Mouse (Mus musculus) lung, adult 2 months (tissue): ENCODE measurements at regions not wholly inside any gene's neighbourhood (a gene's known extent, or its start where the extent isn't known, plus 50 kb on each side); places are given as distances from the start of the nearest gene placed in this dataset.

Experiments
- DNase-seq: peaks from one replicate; pipeline ENCODE4 v3.0.0; 2022
- H3K4me1 ChIP-seq: fragments of 200-500 bp; 2 replicates; pipeline ENCODE4 v1.6.1; 2011; ENCODE audit warnings: low read length; ENCODE audit not compliant: control insufficient read depth, insufficient read depth
- H3K4me3 ChIP-seq: fragments of 200-500 bp; replicated peaks from 2 replicates; pipeline ENCODE3; 2011; ENCODE audit warnings: low read depth, mild to moderate bottlenecking, control low read depth, low read length; ENCODE audit errors: extremely low read depth
- CTCF ChIP-seq: fragments of 200-500 bp; IDR thresholded peaks from 2 replicates; pipeline ENCODE4 v1.5.1; 2011; ENCODE audit warnings: mild to moderate bottlenecking, low read length, control low read depth; ENCODE audit not compliant: insufficient read depth
- POLR2A ChIP-seq: fragments of 200-500 bp; IDR thresholded peaks from 2 replicates; pipeline ENCODE4 v1.6.1; 2011; ENCODE audit warnings: low read depth, mild to moderate bottlenecking, control low read depth, low read length, borderline replicate concordance; ENCODE audit errors: extremely low read depth
- WGBS: fragments of 180-500 bp; shearing (Covaris S2); methylation state at CpG from one replicate; pipeline ENCODE4 v1.1.7; 2018; 5-methylcytosine and 5-hydroxymethylcytosine counted together

GRCm38 (mm10) chr2:108690091-108690490 is 590.4 kb upstream of the Kif18a start:
- 52% methylated on average over 4 of the region's 4 CpGs for WGBS
- no peaks in the 10 kb centered on the region for H3K4me1 ChIP-seq
- H3K4me3 ChIP-seq, result no peak overlapping the region
- no peak for TF ChIP-seq POLR2A
- TF ChIP-seq CTCF, result 0 out of 2 replicates have a peak, but pooled peaks have one; percentile 9
- DNase-seq, result peak; percentile 5

- WGBS, result 31% methylated on average over 10 of the region's 10 CpGs
- DNase-seq, result no peak
- no peaks in the 10 kb centered on the region for H3K4me1 ChIP-seq
- no peak for TF ChIP-seq POLR2A
- TF ChIP-seq CTCF, result no peak
- no peak overlapping the region for H3K4me3 ChIP-seq
These were observed 589.2 kb upstream of the Kif18a start for GRCm38 (mm10) chr2:108691156-108692007.

- DNase-seq, result no peak
- Histone ChIP-seq H3K4me1 (no peaks in the 10 kb centered on the region), H3K4me3 (no peak overlapping the region)
- no peak for TF ChIP-seq POLR2A
- TF ChIP-seq CTCF, result no peak
- whole genome bisulfite sequencing, result 65% methylated on average over 7 of the region's 7 CpGs
These were observed 579.2 kb upstream of the Kif18a start for GRCm38 (mm10) chr2:108701308-108701707.

- no peak for DNase-seq
- 83% methylated on average over 5 of the region's 5 CpGs for WGBS
- Histone ChIP-seq H3K4me1 (no peaks in the 10 kb centered on the region), H3K4me3 (no peak overlapping the region)
- no peak for TF ChIP-seq POLR2A
- no peak for TF ChIP-seq CTCF
These were observed 572.4 kb upstream of the Kif18a start for GRCm38 (mm10) chr2:108707856-108708855.

- Histone ChIP-seq H3K4me1 (no peaks in the 10 kb centered on the region), H3K4me3 (no peak overlapping the region)
- TF ChIP-seq CTCF (no peak), POLR2A (no peak)
- WGBS, result 71% methylated on average over 3 of the region's 3 CpGs
- no peak for DNase-seq
These were observed 538.5 kb upstream of the Kif18a start for GRCm38 (mm10) chr2:108742079-108742478.

- TF ChIP-seq CTCF (no peak), POLR2A (no peak)
- H3K4me1 ChIP-seq, result no peaks in the 10 kb centered on the region
- WGBS, result 32% methylated on average over 2 of the region's 2 CpGs
- no peak overlapping the region for H3K4me3 ChIP-seq
- no peak for DNase-seq
These were observed 537.0 kb upstream of the Kif18a start for GRCm38 (mm10) chr2:108743511-108743910.

GRCm38 (mm10) chr2:108744797-108745196 is 535.7 kb upstream of the Kif18a start:
- DNase-seq, result no peak
- 71% methylated on average over 2 of the region's 2 CpGs for WGBS
- no peak for TF ChIP-seq CTCF
- no peak for TF ChIP-seq POLR2A

GRCm38 (mm10) chr2:108753494-108754225 is 526.9 kb upstream of the Kif18a start:
- WGBS, result 51% methylated on average over 3 of the region's 3 CpGs
- Histone ChIP-seq H3K4me3 (no peak overlapping the region), H3K4me1 (no peaks in the 10 kb centered on the region)
- DNase-seq, result no peak
- TF ChIP-seq POLR2A (no peak), CTCF (no peak)

More at GRCm38 (mm10) chr2:108744797-108745196, 535.7 kb upstream of the Kif18a start:
- no peak overlapping the region for H3K4me3 ChIP-seq
- H3K4me1 ChIP-seq, result no peaks in the 10 kb centered on the region

GRCm38 (mm10) chr2:108755821-108756220 is 524.7 kb upstream of the Kif18a start:
- H3K4me1 ChIP-seq, result no peaks in the 10 kb centered on the region
- TF ChIP-seq CTCF (no peak), POLR2A (no peak)
- H3K4me3 ChIP-seq, result no peak overlapping the region
- no peak for DNase-seq
- 63% methylated on average over 1 of the region's 1 CpGs for WGBS
